Mouse (Mus musculus) MEL (cell line): ENCODE measurements around the gene Zfp128. TPM values are rescaled to one million over a fixed set of nuclear protein-coding genes. Genes with fewer than 3 reads are reported as not detected.
"Not testable (repeated sequence)": the region's sequence is repeated elsewhere in the genome, so short reads cannot be mapped to it uniquely, and the experiment has no call there.

ENCODE experiments used
- DNase-seq: peaks from one replicate; pipeline ENCODE4 v3.0.0; 2011; ENCODE audit warnings: low read depth, low spot score
- H3K27ac ChIP-seq: 2 replicates; pipeline ENCODE4 v1.5.1; 2012; ENCODE audit warnings: low read depth, mild to moderate bottlenecking, control low read depth, low read length, moderate library complexity; ENCODE audit not compliant: control insufficient read depth
- H3K27me3 ChIP-seq, 2 experiments: fragments of 150-350 bp in 1 of 2; sonication (generic) in 1 of 2; 2 replicates each; pipeline ENCODE4 v1.6.1; 2012; ENCODE audit warnings: low read length in 2 of 2, mild to moderate bottlenecking in 2 of 2, improper control_type of control experiment in 1 of 2, moderate library complexity in 1 of 2; ENCODE audit not compliant: insufficient read depth in 2 of 2, control insufficient read depth in 1 of 2
- H3K36me3 ChIP-seq, 2 experiments: 2 replicates each; pipeline ENCODE4 v1.6.1; 2012 to 2014; ENCODE audit warnings: low read length in 2 of 2, improper control_type of control experiment in 1 of 2, inconsistent platforms in 1 of 2, mild to moderate bottlenecking in 1 of 2; ENCODE audit not compliant: insufficient read depth in 2 of 2, control insufficient read depth in 1 of 2
- H3K4me1 ChIP-seq, 2 experiments: fragments of 150-350 bp in 1 of 2; sonication (generic) in 1 of 2; 2 replicates each; pipeline ENCODE4 v1.6.1; 2012; ENCODE audit warnings: low read length in 2 of 2, improper control_type of control experiment in 1 of 2, mild to moderate bottlenecking in 1 of 2; ENCODE audit not compliant: insufficient read depth in 2 of 2, control insufficient read depth in 1 of 2
- H3K4me3 ChIP-seq, 2 experiments: fragments of 150-350 bp in 1 of 2; sonication (generic) in 1 of 2; 2 replicates each; pipeline ENCODE4 v1.5.1; 2012; ENCODE audit warnings: low read depth in 2 of 2, low read length in 2 of 2, mild to moderate bottlenecking in 2 of 2, moderate library complexity in 2 of 2, control low read depth in 1 of 2, improper control_type of control experiment in 1 of 2; ENCODE audit not compliant: control insufficient read depth in 1 of 2, insufficient read depth in 1 of 2
- H3K79me2 ChIP-seq: 2 replicates; pipeline ENCODE4 v1.6.1; 2012; ENCODE audit warnings: mild to moderate bottlenecking, low read length, moderate library complexity; ENCODE audit not compliant: control insufficient read depth, poor library complexity, insufficient read depth
- H3K9ac ChIP-seq: 2 replicates; pipeline ENCODE4 v1.6.1; 2012; ENCODE audit warnings: low read depth, mild to moderate bottlenecking, control low read depth, low read length, moderate library complexity; ENCODE audit not compliant: control insufficient read depth, poor library complexity, severe bottlenecking
- H3K9me3 ChIP-seq: fragments of 150-350 bp; sonication (generic); replicated peaks from 2 replicates; pipeline ENCODE4 v1.6.1; 2012; ENCODE audit warnings: mild to moderate bottlenecking, low read length, improper control_type of control experiment, moderate library complexity; ENCODE audit not compliant: insufficient read depth
- CHD1 ChIP-seq: IDR thresholded peaks from 2 replicates; pipeline ENCODE4 v1.6.1; 2012; ENCODE audit warnings: low read depth, mild to moderate bottlenecking, inconsistent platforms, low read length, improper control_type of control experiment
- CTCF ChIP-seq, 3 experiments: IDR thresholded peaks in 2 of 3; conservative IDR thresholded peaks in 1 of 3; 2 replicates each; pipeline ENCODE4 v1.5.1; 2011 to 2012; ENCODE audit warnings: low read length in 3 of 3, low read depth in 2 of 3, mild to moderate bottlenecking in 2 of 3, improper control_type of control experiment in 1 of 3, inconsistent platforms in 1 of 3, mixed read lengths in 1 of 3, moderate library complexity in 1 of 3; ENCODE audit not compliant: control insufficient read depth in 1 of 3, insufficient read depth in 1 of 3, poor library complexity in 1 of 3, severe bottlenecking in 1 of 3
- ELF1 ChIP-seq: IDR thresholded peaks from 2 replicates; pipeline ENCODE4 v1.6.1; 2014; ENCODE audit warnings: low read depth, mild to moderate bottlenecking, inconsistent platforms, low read length, improper control_type of control experiment, moderate library complexity
- EP300 ChIP-seq, 2 experiments: IDR thresholded peaks; 2 replicates each; pipeline ENCODE4 v1.6.1; 2011; ENCODE audit warnings: improper control_type of control experiment in 2 of 2, low read length in 2 of 2, low read depth in 1 of 2, mild to moderate bottlenecking in 1 of 2
- ETS1 ChIP-seq: IDR thresholded peaks from 2 replicates; pipeline ENCODE4 v1.6.1; 2012; ENCODE audit warnings: low read depth, mild to moderate bottlenecking, inconsistent platforms, low read length, improper control_type of control experiment, moderate library complexity
- GABPA ChIP-seq: IDR thresholded peaks from 2 replicates; pipeline ENCODE4 v1.6.1; 2012; ENCODE audit warnings: low read depth, mild to moderate bottlenecking, inconsistent platforms, low read length, improper control_type of control experiment, moderate library complexity
- HCFC1 ChIP-seq: IDR thresholded peaks from 2 replicates; pipeline ENCODE4 v1.6.1; 2012; ENCODE audit warnings: low read depth, mild to moderate bottlenecking, inconsistent platforms, low read length, improper control_type of control experiment, moderate library complexity
- KAT2A ChIP-seq: conservative IDR thresholded peaks from 2 replicates; pipeline ENCODE4 v1.6.1; 2012; ENCODE audit warnings: low read depth, low read length, improper control_type of control experiment, inconsistent platforms
- MXI1 ChIP-seq: IDR thresholded peaks from 2 replicates; pipeline ENCODE4 v1.6.1; 2011; ENCODE audit warnings: mild to moderate bottlenecking, low read depth, low read length, improper control_type of control experiment
- NRF1 ChIP-seq: IDR thresholded peaks from 2 replicates; pipeline ENCODE4 v1.6.1; 2014; ENCODE audit warnings: low read depth, mild to moderate bottlenecking, inconsistent platforms, low read length, improper control_type of control experiment, moderate library complexity; ENCODE audit not compliant: poor library complexity, insufficient read depth, severe bottlenecking
- POLR2AphosphoS2 ChIP-seq: IDR thresholded peaks from 2 replicates; pipeline ENCODE4 v1.6.1; 2011; ENCODE audit warnings: low read length, improper control_type of control experiment
- RAD21 ChIP-seq: IDR thresholded peaks from 2 replicates; pipeline ENCODE4 v1.6.1; 2011; ENCODE audit warnings: mild to moderate bottlenecking, low read depth, low read length, improper control_type of control experiment
- SMC3 ChIP-seq: IDR thresholded peaks from 2 replicates; pipeline ENCODE4 v1.6.1; 2011; ENCODE audit warnings: low read depth, low read length, improper control_type of control experiment
- TCF12 ChIP-seq: IDR thresholded peaks from 2 replicates; pipeline ENCODE4 v1.6.1; 2014; ENCODE audit warnings: low read depth, mild to moderate bottlenecking, inconsistent platforms, low read length, improper control_type of control experiment, moderate library complexity
- UBTF ChIP-seq: IDR thresholded peaks from 2 replicates; pipeline ENCODE4 v1.6.1; 2012; ENCODE audit warnings: low read depth, mild to moderate bottlenecking, inconsistent platforms, low read length, improper control_type of control experiment, moderate library complexity, borderline replicate concordance; ENCODE audit not compliant: insufficient read depth
- USF1 ChIP-seq: IDR thresholded peaks from 2 replicates; pipeline ENCODE4 v1.6.1; 2014; ENCODE audit warnings: low read depth, mild to moderate bottlenecking, inconsistent platforms, low read length, improper control_type of control experiment, moderate library complexity
- ZC3H11A ChIP-seq: IDR thresholded peaks from 2 replicates; pipeline ENCODE4 v1.6.1; 2012; ENCODE audit warnings: low read depth, mild to moderate bottlenecking, inconsistent platforms, low read length, improper control_type of control experiment
- ZMIZ1 ChIP-seq: IDR thresholded peaks from 2 replicates; pipeline ENCODE4 v1.6.1; 2012; ENCODE audit warnings: low read depth, mild to moderate bottlenecking, inconsistent platforms, low read length, improper control_type of control experiment, moderate library complexity
- polyA plus RNA-seq, 2 experiments: library from polyadenylated mRNA; stranded (reverse) in 1 of 2; unstranded in 1 of 2; fragments of >175 nt in 1 of 2; fragments of >200 nt in 1 of 2; gene quantifications; 2 replicates each; pipeline versions ENCODE4 v1.2.1 to v1.2.4; 2012; ENCODE audit warnings: low replicate concordance in 2 of 2, low read depth in 1 of 2; ENCODE audit not compliant: insufficient read length in 2 of 2, insufficient read depth in 1 of 2, missing spikeins in 1 of 2
- total RNA-seq: library from RNA; depleted of rRNA; stranded (reverse); fragments of 300-350 nt; gene quantifications from 2 replicates; pipeline ENCODE4 v1.2.3, GENCODE M21; 2012

Zfp128 gene
- total and polyA plus RNA-seq, 3 experiments, result 1.1 to 1.5 TPM; not detected in 1

DNA sequence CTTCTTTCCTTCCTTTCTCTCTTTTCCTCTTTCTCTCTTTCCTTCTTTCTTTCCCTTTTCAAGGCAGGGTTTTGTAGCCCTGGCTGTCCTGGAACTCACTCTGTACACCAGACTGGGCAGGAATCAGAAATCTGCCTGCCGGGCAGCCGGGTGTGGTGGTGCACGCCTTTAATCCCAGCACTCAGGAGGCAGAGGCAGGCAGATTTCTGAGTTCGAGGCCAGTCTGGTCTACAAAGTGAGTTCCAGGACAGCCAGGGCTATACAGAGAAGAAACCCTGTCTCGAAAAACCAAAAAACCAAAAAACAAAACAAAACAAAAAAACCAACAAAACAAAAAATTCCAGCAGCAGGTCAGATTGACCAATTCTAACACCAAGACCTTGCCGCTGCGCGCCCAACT lies 480 bp upstream of the Zfp128 start:
- not testable (repeated sequence) for H3K27ac ChIP-seq, H3K27me3 ChIP-seq, H3K36me3 ChIP-seq, H3K9me3 ChIP-seq, H3K79me2 ChIP-seq, H3K4me1 ChIP-seq, DNase-seq
- Histone ChIP-seq H3K9ac (peak overlapping the region; percentile 31; the same call in 1 of the 2 replicates), H3K4me3 (peak overlapping the region; percentile 47 to 85; a peak in 3 of 4 replicates)

DNA sequence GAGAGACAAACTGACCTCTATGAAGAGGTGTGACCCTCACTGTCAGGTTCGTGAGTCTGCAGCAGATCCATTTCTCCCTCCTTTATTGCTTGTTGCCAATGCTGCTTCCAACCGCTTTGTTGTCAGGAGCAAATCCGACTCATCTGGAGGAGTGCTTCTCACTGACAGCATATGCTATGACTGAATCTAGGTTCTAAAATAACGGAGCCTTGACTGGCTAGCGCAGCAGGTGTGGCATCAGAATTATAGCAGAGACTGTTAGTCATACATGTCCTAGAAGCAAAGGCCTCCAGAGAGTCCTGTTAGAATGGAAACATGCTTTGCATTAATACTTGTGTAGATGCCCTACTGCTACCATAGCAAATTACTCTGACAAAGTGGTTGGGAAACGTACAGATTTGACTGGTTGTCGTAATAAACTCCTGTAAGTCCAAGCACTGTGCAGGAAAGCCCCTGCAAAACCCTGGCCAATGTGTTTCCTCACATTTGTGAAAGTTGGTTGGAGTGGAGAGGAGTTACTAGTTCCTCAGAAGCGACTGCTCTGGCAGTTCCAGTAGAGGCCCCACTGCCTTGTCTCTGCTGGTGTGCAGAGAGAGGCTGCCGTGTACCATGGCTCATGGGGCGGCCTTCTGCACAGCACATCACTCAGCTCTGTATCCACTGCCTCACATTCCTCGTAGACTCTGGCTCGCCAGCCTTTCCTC lies 5.7 kb downstream of the Zfp128 start:
- TF ChIP-seq EP300 (IDR thresholded peaks at IDR 0.05; ENCODE audit: low read depth in 1 of 2, low read length in 2 of 2) (no peak), KAT2A (no peak), MXI1 (no peak), ELF1 (no peak), HCFC1 (no peak), TCF12 (no peak), SMC3 (no peak), RAD21 (no peak), CHD1 (no peak), CTCF (IDR thresholded peaks at IDR 0.05 in 2 of 3, conservative IDR thresholded peaks at IDR 0.05 in 1 of 3; ENCODE audit: control insufficient read depth in 1 of 3, insufficient read depth in 1 of 3, low read depth in 2 of 3, low read length in 3 of 3, poor library complexity in 1 of 3, severe bottlenecking in 1 of 3) (no peak), POLR2AphosphoS2 (no peak), UBTF (no peak), NRF1 (no peak), GABPA (no peak), ZMIZ1 (no peak), ZC3H11A (no peak), USF1 (no peak), ETS1 (no peak)
- Histone ChIP-seq H3K9ac (no peak overlapping the region), H3K4me1 (no peaks in the 10 kb centered on the region), H3K27ac (no peak overlapping the region), H3K79me2 (no peaks in the 10 kb centered on the region), H3K36me3 (no peaks in the 10 kb centered on the region), H3K27me3 (no peaks in the 10 kb centered on the region), H3K4me3 (no peak overlapping the region), H3K9me3 (no peaks in the 10 kb centered on the region)
- DNase-seq, result no peak
